Mouse (Mus musculus) lung, embryonic 14.5 days (tissue): ENCODE results near the gene Ccdc102a. TPM values are rescaled to one million over a fixed set of nuclear protein-coding genes. Genes with fewer than 3 reads are reported as not detected.
"Not testable (repeated sequence)": the region's sequence is repeated elsewhere in the genome, so short reads cannot be mapped to it uniquely, and the experiment has no call there.

Experiments used
- ATAC-seq: fragments of 200-750 bp; cut with Nextera tagmentation; 2 replicates; pipeline ENCODE4 v1.8.0; 2017; ENCODE audit warnings: mild to moderate bottlenecking, moderate TSS enrichment, moderate library complexity; ENCODE audit not compliant: insufficient read depth
- DNase-seq: peaks from one replicate; pipeline ENCODE4 v3.0.0-alpha.2; 2015
- H3K27ac ChIP-seq: fragments of 300-500 bp; sonication (generic); 2 replicates; pipeline ENCODE4 v1.5.1; 2014; ENCODE audit warnings: low read depth, mild to moderate bottlenecking, moderate library complexity
- H3K27me3 ChIP-seq: fragments of 300-500 bp; sonication (generic); 2 replicates; pipeline ENCODE4 v1.6.1; 2014; ENCODE audit warnings: low read length, control low read depth; ENCODE audit not compliant: insufficient read depth
- H3K36me3 ChIP-seq: fragments of 300-500 bp; sonication (generic); 2 replicates; pipeline ENCODE4 v1.6.1; 2014; ENCODE audit warnings: control low read depth; ENCODE audit not compliant: insufficient read depth
- H3K4me1 ChIP-seq: fragments of 300-500 bp; sonication (generic); 2 replicates; pipeline ENCODE4 v1.6.1; 2014; ENCODE audit warnings: antibody characterized with exemption, control low read depth; ENCODE audit not compliant: insufficient read depth
- H3K4me2 ChIP-seq: fragments of 300-500 bp; sonication (generic); 2 replicates; pipeline ENCODE4 v1.6.1; 2014; ENCODE audit warnings: mild to moderate bottlenecking
- H3K4me3 ChIP-seq: fragments of 300-500 bp; sonication (generic); 2 replicates; pipeline ENCODE4 v1.5.1; 2014; ENCODE audit warnings: low read depth, low read length
- H3K9ac ChIP-seq: fragments of 300-500 bp; sonication (generic); 2 replicates; pipeline ENCODE4 v1.6.1; 2014
- H3K9me3 ChIP-seq: fragments of 300-500 bp; sonication (generic); 2 replicates; pipeline ENCODE4 v1.6.1; 2016; ENCODE audit warnings: low read depth, low read length, control low read depth
- CTCF ChIP-seq: IDR thresholded peaks from 2 replicates; pipeline ENCODE4 v1.5.1; 2016; ENCODE audit warnings: antibody characterized with exemption, low read depth
- WGBS: fragments of 180-500 bp; shearing (Covaris S2); extraction: QIAGEN DNeasy Blood & Tissue Kit; methylation state at CpG from one replicate; pipeline ENCODE4 v1.1.7; 2014; 5-methylcytosine and 5-hydroxymethylcytosine counted together
- polyA plus RNA-seq: library from polyadenylated mRNA; unstranded; fragments of >200 nt; fragmentation: Nextera tagmentation; extraction: Ambion mirVana; gene quantifications from 2 replicates; pipeline ENCODE4 v1.2.1, GENCODE M21; 2014

Ccdc102a gene
- polyA plus RNA-seq, 1 experiment from 2014 or later = 34.1 TPM

- Histone ChIP-seq H3K36me3 (peaks cover 81% of the 10 kb centered on the region), H3K9ac (no peak overlapping the region), H3K9me3 (no peaks in the 10 kb centered on the region), H3K27ac (no peak overlapping the region), H3K4me3 (no peak overlapping the region), H3K27me3 (no peaks in the 10 kb centered on the region), H3K4me1 (peaks cover 2% of the 10 kb centered on the region; the same call in 1 of the 2 replicates), H3K4me2 (no peak overlapping the region)
- ATAC-seq (0 out of 2 replicates have a peak, but pooled peaks have one; percentile 11), DNase-seq (peak; percentile 28)
- 84% methylated on average over 12 of the region's 12 CpGs for WGBS
- TF ChIP-seq CTCF = no peak
These were observed 55.2 kb downstream of the Ccdc102a start for GRCm38 (mm10) chr8:94862487-94863220.

GRCm38 (mm10) chr8:94861352-94861910 lies 56.5 kb downstream of the Ccdc102a start:
- WGBS = 67% methylated on average over 8 of the region's 8 CpGs
- DNase-seq = peak; percentile 84

GRCm38 (mm10) chr8:94857346-94858173 lies 60.3 kb downstream of the Ccdc102a start, which contains the start of gene Polr2c:
Polr2c (plus strand) TSS chr8:94857450.
- no peaks in the 10 kb centered on the region for H3K27me3 ChIP-seq
- H3K9me3 ChIP-seq = no peaks in the 10 kb centered on the region
- ATAC-seq = peak; percentile 77
- peak within 1 kb of the TSS; percentile 87 for H3K4me2 ChIP-seq
- peak within 1 kb of the TSS; percentile 79 for H3K9ac ChIP-seq
- under 1% methylated on average over 68 of the region's 68 CpGs for WGBS
- H3K4me3 ChIP-seq = peak within 1 kb of the TSS; percentile 66
- H3K36me3 ChIP-seq = peaks cover 56% of the 10 kb centered on the region
- DNase-seq = peak; percentile 94
- TF ChIP-seq CTCF = peak; percentile 82
- peaks cover 2% of the 10 kb centered on the region; the same call in 1 of the 2 replicates for H3K4me1 ChIP-seq
- H3K27ac ChIP-seq = peak within 1 kb of the TSS; percentile 2; the same call in 1 of the 2 replicates

More at GRCm38 (mm10) chr8:94861352-94861910, 56.5 kb downstream of the Ccdc102a start:
- Histone ChIP-seq H3K4me3 (no peak overlapping the region), H3K27me3 (no peaks in the 10 kb centered on the region), H3K9me3 (no peaks in the 10 kb centered on the region), H3K9ac (no peak overlapping the region), H3K36me3 (peaks cover 70% of the 10 kb centered on the region), H3K27ac (no peak overlapping the region), H3K4me1 (peaks cover 2% of the 10 kb centered on the region; the same call in 1 of the 2 replicates), H3K4me2 (no peak overlapping the region)
- TF ChIP-seq CTCF = peak; percentile 88
- ATAC-seq = no peak

GRCm38 (mm10) chr8:94857011-94857345 lies 60.9 kb downstream of the Ccdc102a start:
- WGBS = 26% methylated on average over 5 of the region's 5 CpGs
- no peaks in the 10 kb centered on the region for H3K9me3 ChIP-seq
- H3K4me3 ChIP-seq = peak overlapping the region; percentile 66
- TF ChIP-seq CTCF = no peak
- DNase-seq (no peak), ATAC-seq (0 out of 2 replicates have a peak, but pooled peaks have one; percentile 7)
- H3K36me3 ChIP-seq = peaks cover 57% of the 10 kb centered on the region
- no peaks in the 10 kb centered on the region for H3K27me3 ChIP-seq
- H3K27ac ChIP-seq = no peak overlapping the region
- H3K4me1 ChIP-seq = peaks cover 2% of the 10 kb centered on the region; the same call in 1 of the 2 replicates
- no peak overlapping the region for H3K9ac ChIP-seq
- H3K4me2 ChIP-seq = no peak overlapping the region

GRCm38 (mm10) chr8:94854761-94855160 lies 63.1 kb downstream of the Ccdc102a start:
- H3K27ac ChIP-seq, H3K27me3 ChIP-seq, ATAC-seq, H3K4me3 ChIP-seq, DNase-seq, H3K9me3 ChIP-seq, H3K4me2 ChIP-seq, H3K9ac ChIP-seq, H3K4me1 ChIP-seq: not testable (repeated sequence)
- 85% methylated on average over 11 of the region's 11 CpGs for WGBS
- H3K36me3 ChIP-seq = peaks cover 51% of the 10 kb centered on the region

Other genes starting within 250 kb of the Ccdc102a start
- 4.2 and 4.4 TPM in 2 replicates for gene Pllp, start 221.8 kb downstream of the Ccdc102a start, polyA plus RNA-seq
- not detected in 2 replicates for gene Ccl22, start 172.5 kb downstream of the Ccdc102a start, polyA plus RNA-seq
- gene Cx3cl1, start 146.1 kb downstream of the Ccdc102a start, polyA plus RNA-seq = 7.3 and 8.0 TPM in 2 replicates
- gene Ccl17, start 107.6 kb downstream of the Ccdc102a start, polyA plus RNA-seq = not detected in 2 replicates
- 58.3 and 61.0 TPM in 2 replicates for gene Coq9, start 79.8 kb downstream of the Ccdc102a start, polyA plus RNA-seq
- 96.0 and 105 TPM in 2 replicates for gene Ciapin1, start 79.7 kb downstream of the Ccdc102a start, polyA plus RNA-seq
- 162 and 169 TPM in 2 replicates for gene Polr2c, start 60.6 kb downstream of the Ccdc102a start, polyA plus RNA-seq
- 32.5 and 36.5 TPM in 2 replicates for gene Dok4, start 41.8 kb downstream of the Ccdc102a start, polyA plus RNA-seq
- gene Adgrg5, start 5.6 kb upstream of the Ccdc102a start, polyA plus RNA-seq = 0.18 and 0.21 TPM in 2 replicates
- gene Adgrg1, start 56.7 kb upstream of the Ccdc102a start, polyA plus RNA-seq = 33.8 and 45.3 TPM in 2 replicates
- 4.0 and 4.7 TPM in 2 replicates for gene Adgrg3, start 99.6 kb upstream of the Ccdc102a start, polyA plus RNA-seq
- 0.07 TPM in 1 of 2 replicates, not detected in the other for gene Drc7, start 137.0 kb upstream of the Ccdc102a start, polyA plus RNA-seq
- gene Katnb1, start 163.1 kb upstream of the Ccdc102a start, polyA plus RNA-seq = 19.4 and 23.1 TPM in 2 replicates